Mouse (Mus musculus) right cerebral cortex, postnatal 14 days (tissue): Measurements from ENCODE around the gene Id1.

Experiments
- DNase-seq: peaks from one replicate; pipeline ENCODE4 v3.0.0; 2022

The Id1 gene

DNA sequence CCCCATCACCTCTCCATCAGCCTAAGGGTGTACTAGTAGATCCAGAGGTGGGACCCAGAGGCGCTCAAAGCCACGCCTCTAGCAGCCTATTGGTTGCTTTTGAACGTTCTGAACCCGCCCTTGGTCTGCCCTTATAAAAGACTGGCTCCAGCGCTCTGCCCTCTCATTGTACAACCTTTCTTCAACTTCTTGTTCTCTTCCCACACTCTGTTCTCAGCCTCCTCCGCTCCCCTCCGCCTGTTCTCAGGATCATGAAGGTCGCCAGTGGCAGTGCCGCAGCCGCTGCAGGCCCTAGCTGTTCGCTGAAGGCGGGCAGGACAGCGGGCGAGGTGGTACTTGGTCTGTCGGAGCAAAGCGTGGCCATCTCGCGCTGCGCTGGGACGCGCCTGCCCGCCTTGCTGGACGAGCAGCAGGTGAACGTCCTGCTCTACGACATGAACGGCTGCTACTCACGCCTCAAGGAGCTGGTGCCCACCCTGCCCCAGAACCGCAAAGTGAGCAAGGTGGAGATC lies at the start of gene Id1:
Gene Id1, plus strand, starts transcription at position 162 of the 512 bp plus-strand sequence.
- DNase-seq = peak; percentile 51

DNA sequence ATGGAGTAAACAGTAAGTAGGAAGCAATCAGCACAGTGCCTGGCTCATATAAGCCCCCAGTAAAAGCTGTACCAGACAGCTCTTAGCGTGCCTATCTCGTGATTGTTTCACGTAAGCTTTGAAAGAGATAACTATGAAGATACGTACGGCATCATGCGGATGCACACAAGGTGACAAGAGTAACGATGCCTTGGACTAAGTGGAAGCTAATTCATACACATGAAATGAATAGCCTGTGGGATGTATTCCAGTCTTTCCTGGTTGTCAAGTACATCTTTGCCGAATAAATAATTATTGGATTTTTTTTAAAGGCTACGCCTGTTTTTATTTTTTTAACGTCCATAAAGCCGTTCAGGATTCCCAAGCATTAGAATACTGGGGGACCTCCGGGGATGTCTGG lies 49.7 kb upstream of the Id1 start:
- DNase-seq = no peak

DNA sequence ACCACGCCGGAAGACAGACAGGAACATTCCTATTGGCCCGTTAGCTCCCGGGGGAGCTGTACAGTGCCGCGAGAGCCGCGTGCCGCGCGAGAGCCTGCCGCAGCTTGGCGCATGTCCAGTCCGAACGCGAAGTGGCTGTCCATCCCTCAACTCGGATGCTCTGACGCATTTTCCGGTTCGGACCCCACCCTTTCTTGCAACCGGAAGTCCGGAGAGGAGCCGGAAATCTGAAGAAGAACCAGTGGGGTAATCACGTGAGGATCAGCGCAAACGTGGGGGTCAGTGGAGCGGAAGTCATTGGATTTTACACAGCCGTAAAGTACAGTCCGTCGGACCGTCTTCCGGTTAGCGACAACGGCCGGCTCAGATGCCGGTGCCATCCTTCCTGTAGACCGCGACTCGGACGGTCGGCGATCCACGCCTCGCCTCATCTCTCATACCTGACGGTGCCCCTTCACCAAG lies 49.2 kb upstream of the Id1 start, which contains the start of gene Mcts2:
Gene Mcts2, plus strand, starts transcription at position 230 of the 462 bp plus-strand sequence.
- DNase-seq = peak; percentile 94

DNA sequence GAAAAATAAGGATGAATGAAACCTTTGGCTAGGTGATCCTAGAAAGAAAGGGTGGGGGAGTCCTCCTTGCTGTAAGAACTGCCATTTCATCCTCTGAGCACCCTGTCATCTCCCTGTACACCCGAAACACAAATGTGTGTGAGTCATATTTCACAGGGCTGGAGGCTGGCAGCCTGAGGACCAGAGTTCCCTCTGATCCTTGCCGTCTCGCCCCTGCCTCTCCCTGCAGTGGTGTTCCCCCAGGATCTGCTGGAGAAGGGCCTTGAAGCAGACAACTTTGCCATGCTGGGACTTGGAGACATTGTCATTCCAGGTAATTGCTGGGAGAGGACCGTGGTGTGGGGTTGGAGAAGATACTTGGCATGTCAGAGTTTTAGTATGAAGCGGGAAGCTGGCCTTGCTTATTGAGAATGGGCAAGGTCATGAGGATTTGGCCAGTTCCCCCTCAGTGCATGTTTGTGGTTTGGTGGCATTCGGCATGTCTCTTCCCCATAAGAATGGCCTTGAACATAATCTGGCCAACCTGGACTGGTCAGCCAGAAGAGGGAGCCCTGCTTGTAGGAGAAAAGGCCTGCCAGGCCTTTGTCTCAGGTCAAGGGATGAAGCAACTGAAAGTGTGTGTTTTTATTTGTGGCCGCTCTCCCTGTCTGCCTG lies 44.4 kb upstream of the Id1 start:
- DNase-seq = no peak

DNA sequence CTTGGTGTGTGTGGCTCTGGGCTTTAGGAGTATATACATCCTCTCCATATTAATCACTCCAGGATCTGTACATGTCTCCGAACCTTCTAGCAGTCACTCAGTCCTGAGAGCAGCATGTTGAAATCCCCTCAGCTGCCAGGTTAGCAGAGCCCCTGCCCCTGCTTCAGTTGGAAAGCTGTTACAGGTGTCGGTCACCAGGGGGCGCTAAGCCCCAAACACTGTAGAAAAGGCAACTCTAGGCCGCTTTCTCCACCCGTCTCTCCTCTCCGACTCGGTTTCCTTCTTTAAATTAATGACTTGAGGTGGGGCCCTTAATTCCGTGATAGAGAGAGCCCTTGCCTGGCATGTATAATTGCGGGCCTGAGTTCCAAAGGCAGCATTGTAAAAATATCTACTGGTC lies 42.8 kb upstream of the Id1 start:
- peak; percentile 67 for DNase-seq

DNA sequence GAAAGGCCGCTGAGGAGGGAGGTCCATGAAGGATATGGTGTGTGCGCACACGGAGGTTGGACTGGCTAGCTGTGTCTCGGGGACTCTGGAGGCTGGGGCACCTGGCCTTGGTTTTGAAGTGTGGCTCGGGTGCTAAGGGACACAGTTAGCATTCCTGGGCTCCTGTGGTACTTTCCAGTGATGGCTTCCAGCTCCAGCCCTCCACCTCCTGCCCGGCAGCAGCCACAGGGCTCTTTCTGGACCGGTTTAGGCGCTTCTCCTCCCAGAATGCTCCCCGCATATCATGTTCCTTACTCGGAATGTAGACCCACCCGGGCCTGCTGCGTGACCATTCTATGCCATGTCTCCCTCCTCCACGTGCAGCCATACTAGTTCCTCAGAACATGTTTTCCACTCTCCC lies 42.3 kb upstream of the Id1 start:
- DNase-seq = no peak

DNA sequence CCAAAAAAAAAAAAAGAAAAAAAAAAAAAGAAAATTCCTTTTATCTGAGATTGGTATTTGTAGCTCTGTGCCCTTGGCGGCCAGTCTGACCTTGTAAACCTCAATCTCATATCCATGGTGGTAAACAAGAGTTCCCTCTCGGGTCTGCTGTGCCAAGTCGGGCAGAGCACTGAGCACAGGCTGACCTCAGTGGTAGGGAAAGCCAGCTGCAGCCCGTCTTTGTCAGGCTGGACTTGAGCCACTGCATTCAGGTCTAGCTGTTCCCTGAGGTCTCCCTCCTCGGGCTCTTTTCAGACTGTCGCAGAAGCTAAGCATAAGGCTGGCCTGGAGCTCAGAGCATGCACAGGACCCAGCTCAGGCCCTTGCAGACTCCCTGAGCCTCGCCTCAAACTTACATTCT lies 41.3 kb upstream of the Id1 start:
- no peak for DNase-seq

DNA sequence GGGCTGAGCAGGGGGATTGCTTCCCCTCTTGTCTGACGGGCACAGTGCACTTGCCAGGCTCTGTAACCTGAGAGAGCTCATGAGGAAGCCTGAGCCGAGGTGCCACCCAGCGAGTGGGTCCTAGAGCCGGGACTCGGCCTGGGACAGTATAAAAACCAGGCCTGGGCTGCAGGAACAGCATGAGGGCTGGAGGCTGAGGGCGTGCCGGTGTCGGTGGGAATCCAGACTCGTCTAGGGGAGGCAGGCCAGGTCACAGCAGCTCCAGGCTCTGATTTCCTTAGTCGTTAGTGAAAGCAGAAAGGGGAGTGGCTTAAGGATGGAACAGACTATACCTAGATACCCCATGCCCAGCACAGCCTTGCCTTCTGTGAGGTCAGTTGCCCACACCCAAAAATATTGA lies 40.0 kb upstream of the Id1 start:
- DNase-seq = no peak

DNA sequence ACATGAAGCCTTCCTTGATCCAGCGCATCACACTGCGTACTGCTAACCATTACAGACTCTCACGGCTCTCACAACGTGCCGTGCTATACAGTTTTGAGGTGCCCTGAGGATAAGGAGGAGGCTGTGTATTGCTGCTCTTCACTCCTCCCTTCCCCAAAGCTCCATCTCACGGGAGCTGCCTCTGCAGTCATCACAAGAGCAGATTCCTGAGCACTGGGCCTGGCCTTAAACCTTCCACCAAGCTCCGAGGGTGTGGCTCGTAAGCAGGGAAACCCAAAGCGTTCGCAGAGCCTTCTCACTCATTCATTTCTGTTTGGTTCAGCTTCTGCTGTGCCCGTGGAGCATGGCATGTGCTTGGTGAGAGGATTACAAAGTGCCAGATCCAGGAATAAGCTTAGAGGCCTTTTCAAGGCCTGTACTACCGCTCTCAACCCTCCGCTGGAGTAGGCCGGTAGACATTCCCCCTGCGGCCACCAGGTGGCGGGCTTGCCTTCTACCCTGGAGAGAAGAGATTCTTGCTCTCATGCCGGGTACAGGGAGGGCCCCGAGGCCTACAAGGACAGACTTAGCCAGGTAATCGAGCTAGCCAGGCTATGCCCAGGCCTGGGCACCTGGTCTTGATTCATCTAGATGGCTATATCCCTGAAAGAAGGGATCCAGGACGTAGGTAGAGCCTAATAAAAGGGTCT lies 39.4 kb upstream of the Id1 start:
- peak; percentile 93 for DNase-seq

DNA sequence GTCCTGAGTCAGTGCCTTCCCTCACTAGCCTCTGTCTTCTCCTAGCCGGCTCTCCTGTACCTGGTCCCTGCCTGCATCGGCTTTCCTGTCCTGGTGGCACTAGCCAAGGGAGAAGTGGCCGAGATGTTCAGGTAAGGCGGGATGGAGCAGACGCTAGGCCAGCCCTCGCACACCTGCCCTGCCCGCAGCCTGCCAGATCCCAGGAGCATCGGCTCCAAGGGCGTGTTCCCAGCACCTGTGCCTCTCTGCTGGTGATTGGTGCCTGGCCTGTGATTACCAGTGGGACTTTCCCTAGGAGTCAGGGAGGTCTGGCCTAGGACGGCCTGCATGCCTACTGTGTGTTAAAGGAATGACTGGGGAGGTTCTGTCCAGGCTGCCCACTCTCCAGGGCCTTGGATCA lies 35.9 kb upstream of the Id1 start:
- no peak for DNase-seq

DNA sequence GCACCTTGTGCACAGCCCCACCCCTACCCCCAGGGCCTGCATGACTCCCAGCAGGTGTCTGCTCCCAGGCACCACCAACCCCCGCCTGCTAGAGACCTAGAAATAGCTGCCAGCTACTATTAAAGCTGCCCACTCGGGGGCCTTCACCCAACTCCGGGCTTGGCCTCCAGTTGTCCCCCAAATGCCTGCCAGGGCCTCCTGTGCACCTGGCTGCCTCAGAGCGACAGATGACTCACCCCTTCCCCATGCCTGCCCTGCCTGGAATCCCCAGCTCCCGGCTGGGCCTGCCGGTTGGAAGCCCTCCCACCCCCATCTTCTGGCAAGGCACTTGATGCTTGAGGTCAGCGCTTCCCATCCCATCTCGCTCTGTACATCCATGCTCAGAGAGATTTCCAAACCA lies 35.3 kb upstream of the Id1 start:
- no peak for DNase-seq

DNA sequence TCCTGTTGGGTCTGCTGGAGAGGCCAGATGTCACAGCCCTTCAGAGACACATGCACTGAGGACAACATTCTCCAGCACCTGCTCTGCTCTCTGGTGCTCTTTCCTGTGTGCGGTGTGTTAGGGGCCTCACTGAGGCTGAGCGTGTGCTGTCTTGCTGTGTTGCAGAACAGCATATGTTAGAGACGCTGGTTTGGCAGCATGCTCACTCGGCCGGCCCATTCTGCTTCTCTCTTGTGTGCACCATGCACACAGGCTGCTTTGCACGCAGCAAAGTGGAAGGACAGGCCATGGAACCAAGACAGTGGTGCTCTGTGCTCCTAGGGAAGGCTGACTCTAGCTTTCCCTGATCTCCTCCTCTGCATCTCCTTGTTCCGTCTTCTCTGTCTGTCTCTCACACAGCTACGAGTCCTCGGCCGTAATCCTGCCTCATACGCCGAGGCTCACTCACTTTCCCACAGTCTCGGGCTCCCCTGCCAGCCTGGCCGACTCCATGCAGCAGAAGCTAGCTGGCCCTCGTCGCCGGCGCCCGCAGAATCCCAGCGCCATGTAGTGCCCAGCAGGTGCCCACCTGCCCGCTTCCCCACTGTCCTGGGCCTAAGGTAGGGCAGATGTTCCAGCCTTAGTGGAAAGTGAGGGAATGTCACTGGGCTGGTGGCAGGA lies 32.3 kb upstream of the Id1 start:
- no peak for DNase-seq

DNA sequence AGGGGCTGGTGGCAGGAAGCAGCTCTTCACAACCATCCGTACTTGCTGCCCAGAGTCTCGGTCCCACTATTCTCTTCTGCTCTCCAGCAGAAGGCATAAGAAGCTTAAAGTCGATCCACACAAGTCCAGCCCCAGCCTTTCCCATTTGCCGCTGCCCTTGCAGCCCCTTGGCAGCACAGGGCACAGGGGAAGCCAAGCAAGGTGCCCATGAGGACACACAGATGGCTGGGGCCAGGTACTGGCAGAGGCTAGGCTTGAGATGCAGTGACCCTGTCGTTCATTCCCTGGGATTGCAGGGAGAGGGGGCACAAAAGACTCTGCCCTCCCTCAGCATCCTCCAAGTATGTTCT lies 31.8 kb upstream of the Id1 start:
- no peak for DNase-seq

DNA sequence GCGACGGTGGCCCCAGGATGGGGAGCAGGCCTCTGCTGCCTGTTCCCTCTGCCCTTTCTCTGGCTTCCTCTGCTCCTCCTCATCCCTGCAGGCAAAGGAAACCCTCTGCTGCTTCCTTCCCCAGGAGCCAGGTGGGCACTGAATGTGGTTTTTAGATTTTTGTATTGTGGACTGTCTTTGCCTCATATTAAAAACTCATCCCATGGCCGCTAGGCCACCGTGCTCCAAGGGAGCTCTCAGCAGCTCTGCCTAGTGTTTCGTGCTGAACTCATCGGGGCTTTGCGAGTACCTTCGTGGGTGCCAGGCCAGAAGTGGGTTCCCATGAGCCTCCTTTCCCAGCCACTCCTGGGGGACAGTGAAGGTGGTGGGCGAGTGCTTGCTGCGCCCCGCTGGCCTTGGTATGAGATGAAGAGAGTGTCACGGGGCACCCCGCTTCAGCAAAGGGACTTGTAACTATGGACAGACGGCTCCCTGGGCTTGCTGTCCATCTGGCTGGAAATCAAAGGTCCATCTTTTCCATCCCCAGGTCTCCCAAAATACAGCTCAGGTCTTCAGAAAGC lies 31.2 kb upstream of the Id1 start:
- no peak for DNase-seq

DNA sequence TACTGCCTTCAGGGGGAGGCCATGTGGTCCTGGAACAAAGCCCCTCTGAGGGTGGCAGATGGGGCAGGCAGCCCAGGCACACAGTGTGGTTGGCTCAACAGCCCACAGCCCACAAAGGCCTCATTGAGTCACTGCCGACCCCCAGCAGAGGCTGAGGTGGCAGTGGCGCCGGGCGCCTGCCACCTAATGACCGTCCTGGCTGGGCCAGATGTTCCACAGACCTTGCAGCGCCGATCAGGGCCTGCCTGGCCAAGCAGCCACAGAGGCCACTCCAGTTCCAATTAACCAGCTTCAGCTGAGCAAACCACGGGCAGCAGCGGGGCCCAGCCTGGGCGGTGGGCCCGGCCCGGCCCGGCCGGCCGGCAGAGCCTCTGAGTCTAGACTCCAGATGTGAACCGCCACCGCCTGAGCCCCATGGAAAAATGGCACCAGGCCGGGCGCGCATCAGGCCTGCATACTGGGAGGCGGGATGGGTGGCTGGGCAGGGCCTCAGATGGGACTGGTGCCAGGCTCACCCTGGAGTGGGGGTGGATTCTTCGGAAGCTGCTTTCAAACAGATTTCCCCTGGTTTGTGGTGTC lies 30.0 kb upstream of the Id1 start:
- DNase-seq = peak; percentile 63

DNA sequence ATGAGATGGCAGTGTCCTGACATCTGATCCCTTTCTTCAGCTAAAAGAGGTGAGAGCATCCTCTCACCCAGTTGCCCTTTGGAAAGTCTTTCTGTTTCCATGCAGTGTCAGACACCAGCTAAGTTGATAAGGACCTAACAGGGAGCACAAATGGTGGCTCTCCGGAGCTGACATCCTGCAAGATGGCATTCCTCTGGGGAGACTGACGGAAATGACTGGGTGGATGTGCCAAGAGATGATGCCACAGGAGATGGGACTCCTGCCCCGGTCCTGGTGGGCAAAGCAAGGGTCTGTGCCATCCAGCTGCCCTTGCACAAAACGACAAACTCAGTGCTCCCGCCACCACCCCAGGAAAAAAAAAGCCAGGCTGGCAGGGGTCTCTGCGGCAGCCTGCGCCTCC lies 28.9 kb upstream of the Id1 start:
- no peak for DNase-seq

DNA sequence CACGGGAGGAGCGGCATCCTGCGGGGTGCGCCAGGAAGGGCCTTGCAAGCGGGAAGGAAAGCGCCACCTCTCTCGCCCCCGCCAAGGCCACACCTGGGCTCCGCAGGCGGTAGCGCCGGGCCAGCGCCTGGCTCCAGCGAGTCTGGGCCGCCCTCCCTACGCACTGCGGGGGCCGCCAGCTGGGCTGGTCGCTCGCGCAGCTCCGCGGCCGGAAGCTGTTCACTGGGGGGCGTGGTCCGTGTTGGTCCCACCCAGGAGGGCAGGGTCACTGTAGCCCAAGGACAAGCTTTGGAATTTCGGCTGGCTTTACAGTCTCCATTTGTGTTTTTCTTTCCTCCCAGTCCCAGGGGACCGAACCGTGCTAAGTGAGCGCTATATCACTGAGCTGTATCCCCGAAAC lies 28.4 kb upstream of the Id1 start:
- peak; percentile 75 for DNase-seq

DNA sequence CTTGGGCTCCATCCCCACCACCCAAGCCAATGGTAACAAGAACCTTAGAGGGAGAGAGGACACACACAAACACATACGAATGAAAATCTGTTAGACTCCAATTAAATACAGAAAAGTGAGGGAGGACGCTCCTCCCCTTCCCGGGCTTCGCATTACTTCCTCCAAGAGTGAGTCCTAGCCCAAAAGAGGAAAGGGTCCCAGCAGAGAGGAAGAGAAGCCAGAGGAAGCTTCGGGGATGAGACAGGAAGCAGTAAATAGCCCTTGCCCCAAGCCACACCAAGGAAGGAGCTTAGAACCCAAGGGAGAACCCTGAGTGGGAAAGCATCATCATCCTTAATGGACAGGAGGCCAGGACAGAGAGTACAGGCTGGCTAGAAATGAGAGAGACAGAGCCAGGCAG lies 27.0 kb upstream of the Id1 start:
- no peak for DNase-seq

DNA sequence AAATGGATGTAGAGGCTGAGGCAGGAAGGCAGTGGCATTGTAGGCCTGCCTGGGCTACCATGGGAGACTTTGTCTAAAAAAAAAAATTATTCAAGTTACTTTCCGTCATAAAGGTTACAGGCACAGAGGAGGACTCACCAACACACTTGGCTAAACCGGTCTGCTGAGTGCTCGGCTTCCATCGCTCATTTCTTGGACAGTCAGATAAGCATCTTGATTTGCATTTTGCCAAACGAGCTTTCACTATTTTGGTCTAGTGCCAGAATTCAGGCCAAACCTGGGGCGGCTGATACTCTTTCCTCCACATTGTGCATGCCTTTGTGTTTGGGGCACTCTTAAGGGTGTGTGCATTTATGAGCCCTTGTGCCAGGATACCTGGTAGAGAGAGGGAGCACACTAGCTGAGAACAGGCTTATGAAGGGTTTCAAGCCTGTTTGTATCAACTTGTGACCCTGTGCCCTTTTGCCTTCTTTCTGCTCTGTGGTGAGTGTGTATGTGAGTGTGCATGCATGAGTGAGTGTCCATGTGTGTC lies 19.7 kb upstream of the Id1 start:
- DNase-seq = no peak

DNA sequence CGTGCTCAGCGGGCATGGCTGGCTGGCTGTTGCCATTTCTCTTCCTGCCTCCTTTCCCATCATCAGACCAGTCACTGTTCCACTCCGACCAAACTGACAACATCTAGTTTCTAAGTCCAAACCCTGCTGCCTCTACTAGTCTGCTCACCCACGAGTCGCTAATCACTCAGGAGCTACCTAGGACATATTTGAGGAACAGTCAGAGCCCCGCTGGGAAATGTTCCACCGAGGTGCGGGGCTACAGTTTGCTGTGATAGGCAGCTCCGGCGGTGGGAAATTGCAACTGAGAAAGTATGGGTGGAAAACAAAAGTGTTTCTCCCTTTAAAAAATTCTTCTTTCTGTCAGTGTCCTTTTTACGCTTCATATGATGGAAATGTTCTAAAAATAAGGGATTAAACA lies 18.4 kb upstream of the Id1 start:
- no peak for DNase-seq

DNA sequence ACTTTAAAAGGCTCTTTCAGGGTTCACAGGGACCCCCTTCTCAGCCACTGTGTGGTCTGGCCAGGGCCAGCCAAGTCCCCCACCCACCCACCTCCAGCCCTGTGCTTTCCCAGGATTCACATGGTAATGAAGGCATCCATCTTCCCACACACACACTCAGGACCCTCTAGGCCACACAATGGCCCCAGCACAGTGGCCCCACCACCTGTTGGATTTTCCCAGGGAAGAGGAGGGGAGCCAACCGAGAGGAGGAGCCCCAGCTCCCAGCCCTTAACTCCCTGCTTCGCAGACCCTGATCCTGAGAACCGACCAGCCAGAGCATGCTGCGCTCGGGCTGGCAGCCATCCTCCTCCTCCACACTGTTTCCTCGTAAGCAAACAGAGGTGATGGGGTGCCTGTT lies 18.0 kb upstream of the Id1 start:
- no peak for DNase-seq

DNA sequence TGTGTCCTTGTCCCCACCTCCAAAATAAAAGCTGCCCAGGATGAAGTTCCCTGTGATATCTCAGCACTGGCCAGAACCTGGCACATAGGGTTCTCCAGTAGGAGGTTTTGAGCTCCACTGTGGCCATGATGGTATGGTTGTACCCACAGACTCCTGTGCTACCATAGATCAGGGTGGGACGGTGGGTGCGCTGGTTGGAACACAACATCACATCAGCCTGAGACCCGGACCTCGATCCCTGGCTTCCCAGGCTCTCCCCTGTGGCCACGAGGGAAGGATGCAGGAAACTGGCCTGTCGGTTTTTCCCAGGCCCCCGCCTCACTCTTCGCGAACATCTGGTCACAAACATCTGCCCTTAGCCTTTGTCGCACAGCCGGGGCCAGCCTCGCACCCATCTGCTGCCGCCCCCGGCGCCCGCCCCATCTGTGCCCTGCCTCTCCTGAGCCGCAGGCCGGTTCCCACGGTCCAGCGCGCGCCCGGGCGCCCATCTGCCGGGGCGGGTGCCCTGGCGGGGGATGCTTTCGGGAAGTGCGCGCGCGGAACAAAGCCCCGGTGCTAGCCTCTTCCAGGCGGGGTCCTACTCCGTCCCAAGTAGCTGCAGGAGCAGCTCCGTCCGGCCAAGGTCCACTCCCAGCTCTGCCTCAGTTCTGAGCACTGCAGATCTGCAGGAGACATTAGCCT lies 12.3 kb upstream of the Id1 start:
- peak; percentile 37 for DNase-seq

DNA sequence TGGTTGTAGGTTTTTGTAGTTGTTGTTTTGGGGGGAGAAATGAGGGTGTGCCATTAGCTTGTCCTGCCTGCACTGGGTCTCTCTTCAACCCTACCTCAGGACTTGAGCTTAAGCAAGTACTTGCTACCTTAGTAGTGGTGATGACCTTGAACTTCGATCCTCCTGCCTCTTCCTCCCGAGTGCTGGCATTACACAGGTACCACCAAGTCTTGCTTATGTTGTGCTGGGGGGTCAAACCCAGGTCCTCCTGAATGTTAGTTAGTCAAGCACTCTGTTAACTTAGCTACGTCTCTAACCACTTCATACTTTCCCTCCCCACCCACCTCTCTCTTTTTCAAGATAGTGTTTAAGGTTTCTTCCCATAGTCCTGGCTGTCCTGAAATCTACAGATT lies 11.7 kb upstream of the Id1 start:
- no peak for DNase-seq
